Mouse (Mus musculus): ENCODE data around the gene Gm9964. TPM values are rescaled to one million over a fixed set of nuclear protein-coding genes. Genes with fewer than 3 reads are reported as not detected.
"Not testable (repeated sequence)": the region's sequence is repeated elsewhere in the genome, so short reads cannot be mapped to it uniquely, and the experiment has no call there.

Gm9964 gene
- polyA plus RNA-seq, 1 experiment: not detected

DNA sequence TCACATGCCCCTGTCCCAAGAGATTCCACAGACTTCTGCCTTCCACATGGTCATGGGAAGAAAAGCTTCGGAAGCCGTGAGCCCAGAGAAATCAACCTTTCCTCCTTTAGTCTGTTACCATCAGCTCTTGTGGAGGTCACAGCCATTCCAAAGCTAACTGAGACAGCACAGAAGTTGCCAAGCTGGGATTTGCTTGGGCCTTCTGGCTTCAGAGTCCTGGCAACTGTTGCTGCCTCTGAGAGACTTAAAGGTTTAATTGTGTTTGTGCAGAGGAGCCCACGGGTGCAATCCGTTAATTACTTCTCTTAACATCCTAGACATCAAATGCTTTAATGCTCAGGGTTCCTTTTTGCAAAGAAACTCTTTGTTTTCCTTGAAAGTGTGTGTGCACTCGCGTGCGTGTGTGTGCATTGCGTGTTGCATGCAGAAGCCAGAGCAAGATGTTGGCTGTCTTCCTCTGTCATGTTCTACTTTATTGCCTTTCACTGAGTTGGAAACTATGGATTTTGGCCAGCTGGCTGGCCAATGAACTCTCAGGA is 20.2 kb upstream of the Gm9964 start:
- no peak for TF ChIP-seq CTCF (IDR thresholded peaks at IDR 0.05; ENCODE audit: borderline replicate concordance, control insufficient read depth, extremely low read depth, insufficient read depth, low read length, poor library complexity)
- TF ChIP-seq POLR2A (IDR thresholded peaks at IDR 0.05; ENCODE audit: control insufficient read depth, extremely low read depth, insufficient read depth, low read length, poor library complexity): no peak
- H3K27ac ChIP-seq (ENCODE audit: control insufficient read depth, insufficient read depth, low read length): no peak overlapping the region
- 94% methylated on average over 8 of the region's 8 CpGs for WGBS
- no peaks in the 10 kb centered on the region for H3K36me3 ChIP-seq (ENCODE audit: control insufficient read depth, insufficient read depth, low read length)
- no peaks in the 10 kb centered on the region for H3K27me3 ChIP-seq (ENCODE audit: control insufficient read depth, insufficient read depth, low read length)
- no peak for DNase-seq
- H3K4me1 ChIP-seq (replicated peaks; ENCODE audit: control insufficient read depth, insufficient read depth, low read length): no peaks in the 10 kb centered on the region
- no peak overlapping the region for H3K4me3 ChIP-seq (ENCODE audit: control insufficient read depth, insufficient read depth, low read length)

DNA sequence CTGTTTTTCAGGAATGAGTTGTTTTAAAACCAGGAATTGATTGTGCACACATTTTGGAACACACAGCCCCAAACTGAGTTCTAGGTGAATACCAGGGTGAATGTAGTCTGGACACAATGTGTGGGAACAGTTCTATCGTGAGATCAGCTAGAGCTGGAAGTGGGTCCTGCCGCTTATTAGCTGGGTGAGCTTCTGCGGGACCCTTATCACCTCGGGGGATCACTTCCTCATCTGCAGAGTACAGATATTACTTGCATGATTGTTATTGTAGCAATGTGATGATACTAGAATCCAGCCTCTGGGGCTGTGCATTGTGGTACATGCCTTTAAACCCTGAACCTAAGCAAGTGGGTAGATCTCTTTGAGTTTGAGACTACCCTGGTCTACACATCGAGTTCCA is 13.8 kb upstream of the Gm9964 start:
- Histone ChIP-seq H3K36me3 (ENCODE audit: control insufficient read depth, insufficient read depth, low read length) (no peaks in the 10 kb centered on the region), H3K27ac (ENCODE audit: control insufficient read depth, insufficient read depth, low read length) (no peak overlapping the region), H3K4me1 (replicated peaks; ENCODE audit: control insufficient read depth, insufficient read depth, low read length) (peaks cover 16% of the 10 kb centered on the region), H3K27me3 (ENCODE audit: control insufficient read depth, insufficient read depth, low read length) (no peaks in the 10 kb centered on the region), H3K4me3 (ENCODE audit: control insufficient read depth, insufficient read depth, low read length) (no peak overlapping the region)
- no peak for TF ChIP-seq CTCF (IDR thresholded peaks at IDR 0.05; ENCODE audit: borderline replicate concordance, control insufficient read depth, extremely low read depth, insufficient read depth, low read length, poor library complexity)
- no peak for TF ChIP-seq POLR2A (IDR thresholded peaks at IDR 0.05; ENCODE audit: control insufficient read depth, extremely low read depth, insufficient read depth, low read length, poor library complexity)
- 23% methylated on average over 5 of the region's 5 CpGs for WGBS
- no peak for DNase-seq

DNA sequence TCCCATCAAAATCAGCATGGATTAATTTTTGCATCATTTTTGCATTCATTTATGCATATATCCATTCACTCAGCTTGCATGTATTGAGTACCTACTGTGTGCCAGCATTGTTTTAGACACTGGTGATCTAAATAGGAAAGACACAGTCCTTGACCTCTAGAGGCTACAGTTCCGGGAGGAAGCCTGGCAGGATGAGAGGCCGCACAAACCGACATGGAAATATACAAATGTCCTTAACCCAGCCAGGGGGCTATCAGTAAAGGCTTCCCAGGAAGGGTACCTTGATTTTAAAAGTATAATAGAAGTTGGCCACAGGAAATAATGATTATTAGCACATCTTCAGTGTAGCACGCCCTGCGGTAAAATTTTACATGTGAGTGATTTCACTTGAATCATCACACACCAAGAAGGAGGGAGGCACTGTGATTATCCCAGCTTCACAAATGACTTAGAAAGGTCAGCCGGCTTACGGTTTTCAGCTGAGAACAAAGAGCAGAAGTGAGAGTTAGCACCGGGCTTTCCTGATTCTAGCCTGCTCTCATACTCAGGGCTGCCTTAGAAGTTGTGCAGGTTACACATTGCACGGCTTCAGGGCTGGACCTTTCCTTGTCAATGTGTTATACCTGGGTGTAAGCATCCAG is 11.0 kb upstream of the Gm9964 start:
- Histone ChIP-seq H3K36me3 (ENCODE audit: control insufficient read depth, insufficient read depth, low read length) (no peaks in the 10 kb centered on the region), H3K4me3 (ENCODE audit: control insufficient read depth, insufficient read depth, low read length) (no peak overlapping the region), H3K27me3 (ENCODE audit: control insufficient read depth, insufficient read depth, low read length) (no peaks in the 10 kb centered on the region), H3K27ac (ENCODE audit: control insufficient read depth, insufficient read depth, low read length) (no peak overlapping the region), H3K4me1 (replicated peaks; ENCODE audit: control insufficient read depth, insufficient read depth, low read length) (peaks cover 16% of the 10 kb centered on the region)
- 88% methylated on average over 9 of the region's 9 CpGs for WGBS
- no peak for TF ChIP-seq CTCF (IDR thresholded peaks at IDR 0.05; ENCODE audit: borderline replicate concordance, control insufficient read depth, extremely low read depth, insufficient read depth, low read length, poor library complexity)
- no peak for TF ChIP-seq POLR2A (IDR thresholded peaks at IDR 0.05; ENCODE audit: control insufficient read depth, extremely low read depth, insufficient read depth, low read length, poor library complexity)
- no peak for DNase-seq

DNA sequence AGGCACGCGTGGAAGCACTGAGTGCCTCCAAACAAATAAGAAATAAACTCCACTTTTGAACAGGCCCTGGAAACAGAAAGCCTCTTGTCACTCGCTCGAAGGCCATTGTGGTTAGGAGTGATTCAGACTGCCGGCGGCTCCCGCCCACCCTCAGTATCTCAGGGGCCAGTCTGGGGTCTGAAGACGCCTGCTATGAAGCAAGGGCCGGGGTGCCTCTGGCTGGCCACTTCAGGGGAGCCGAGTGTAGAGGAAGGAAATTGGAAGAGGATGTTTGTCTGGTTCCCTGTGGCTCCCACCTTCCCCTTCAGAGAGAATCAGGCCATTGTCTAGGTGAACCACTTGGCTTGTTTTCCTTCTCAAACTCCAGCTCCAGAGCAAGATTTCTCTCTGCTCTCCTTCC is 10.3 kb upstream of the Gm9964 start:
- Histone ChIP-seq H3K4me3 (ENCODE audit: control insufficient read depth, insufficient read depth, low read length) (no peak overlapping the region), H3K4me1 (replicated peaks; ENCODE audit: control insufficient read depth, insufficient read depth, low read length) (peaks cover 16% of the 10 kb centered on the region), H3K36me3 (ENCODE audit: control insufficient read depth, insufficient read depth, low read length) (no peaks in the 10 kb centered on the region), H3K27me3 (ENCODE audit: control insufficient read depth, insufficient read depth, low read length) (no peaks in the 10 kb centered on the region), H3K27ac (ENCODE audit: control insufficient read depth, insufficient read depth, low read length) (no peak overlapping the region)
- TF ChIP-seq POLR2A (IDR thresholded peaks at IDR 0.05; ENCODE audit: control insufficient read depth, extremely low read depth, insufficient read depth, low read length, poor library complexity) (no peak), CTCF (IDR thresholded peaks at IDR 0.05; ENCODE audit: borderline replicate concordance, control insufficient read depth, extremely low read depth, insufficient read depth, low read length, poor library complexity) (no peak)
- no peak for DNase-seq
- WGBS: 17% methylated on average over 10 of the region's 10 CpGs

DNA sequence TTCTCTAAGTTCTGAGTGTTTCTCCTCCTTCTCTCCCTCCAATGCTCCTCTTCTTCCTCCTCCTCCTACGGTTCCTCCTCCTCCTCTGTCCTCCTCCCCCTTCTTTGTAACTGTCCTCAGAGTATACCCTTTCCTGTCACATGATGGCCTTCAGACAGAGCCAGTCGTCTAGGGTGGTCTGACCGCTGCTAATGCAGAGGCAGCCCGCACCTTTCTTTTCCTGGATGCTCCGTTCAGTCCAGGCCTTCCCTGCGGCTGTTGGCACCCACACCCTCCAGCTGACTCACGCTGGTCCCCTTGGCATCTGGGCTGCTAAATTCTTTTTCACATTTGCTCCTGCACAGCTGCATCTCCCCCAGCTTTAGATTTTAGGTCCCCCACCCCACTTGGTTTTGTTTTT is 9.8 kb upstream of the Gm9964 start:
- Histone ChIP-seq H3K27me3 (ENCODE audit: control insufficient read depth, insufficient read depth, low read length) (no peaks in the 10 kb centered on the region), H3K4me1 (replicated peaks; ENCODE audit: control insufficient read depth, insufficient read depth, low read length) (peaks cover 16% of the 10 kb centered on the region), H3K36me3 (ENCODE audit: control insufficient read depth, insufficient read depth, low read length) (no peaks in the 10 kb centered on the region), H3K4me3 (ENCODE audit: control insufficient read depth, insufficient read depth, low read length) (no peak overlapping the region), H3K27ac (ENCODE audit: control insufficient read depth, insufficient read depth, low read length) (no peak overlapping the region)
- WGBS: 41% methylated on average over 7 of the region's 7 CpGs
- TF ChIP-seq POLR2A (IDR thresholded peaks at IDR 0.05; ENCODE audit: control insufficient read depth, extremely low read depth, insufficient read depth, low read length, poor library complexity): no peak
- TF ChIP-seq CTCF (IDR thresholded peaks at IDR 0.05; ENCODE audit: borderline replicate concordance, control insufficient read depth, extremely low read depth, insufficient read depth, low read length, poor library complexity): no peak
- no peak for DNase-seq

DNA sequence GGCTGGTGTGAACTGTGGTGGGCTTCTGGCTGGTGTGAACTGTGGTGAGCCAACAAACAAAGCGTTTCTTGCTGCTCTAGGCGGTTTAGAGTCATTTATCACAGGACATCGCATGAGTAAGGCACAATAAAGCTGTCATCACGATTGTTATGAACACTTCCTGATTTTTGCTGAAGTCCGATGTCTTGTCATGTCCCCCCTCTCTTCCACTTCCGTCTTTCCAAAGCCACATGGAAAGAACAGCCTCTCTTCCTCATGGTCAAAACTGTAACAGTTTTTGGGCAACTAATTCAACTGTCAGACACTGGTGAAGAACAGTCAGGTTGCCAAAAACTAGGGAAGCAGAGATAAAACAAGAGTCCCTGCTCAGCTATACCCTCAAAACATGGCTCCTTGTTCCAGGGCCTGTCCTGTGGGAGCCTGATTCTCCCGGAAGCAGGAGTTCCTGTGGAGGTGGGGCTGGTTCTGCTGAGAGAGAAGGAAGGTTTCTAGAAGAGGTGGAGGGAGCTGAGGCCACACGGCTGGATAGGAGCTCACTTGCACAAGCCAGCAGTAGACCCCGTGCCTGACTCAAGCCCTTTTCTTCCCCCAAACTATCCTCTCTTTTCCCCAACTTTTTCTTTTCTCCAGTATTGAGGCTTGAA is 9.1 kb upstream of the Gm9964 start:
- H3K27me3 ChIP-seq (ENCODE audit: control insufficient read depth, insufficient read depth, low read length): no peaks in the 10 kb centered on the region
- no peak overlapping the region for H3K27ac ChIP-seq (ENCODE audit: control insufficient read depth, insufficient read depth, low read length)
- no peak overlapping the region for H3K4me3 ChIP-seq (ENCODE audit: control insufficient read depth, insufficient read depth, low read length)
- TF ChIP-seq CTCF (IDR thresholded peaks at IDR 0.05; ENCODE audit: borderline replicate concordance, control insufficient read depth, extremely low read depth, insufficient read depth, low read length, poor library complexity) (no peak), POLR2A (IDR thresholded peaks at IDR 0.05; ENCODE audit: control insufficient read depth, extremely low read depth, insufficient read depth, low read length, poor library complexity) (no peak)
- no peak for DNase-seq
- 59% methylated on average over 9 of the region's 9 CpGs for WGBS
- H3K36me3 ChIP-seq (ENCODE audit: control insufficient read depth, insufficient read depth, low read length): no peaks in the 10 kb centered on the region
- H3K4me1 ChIP-seq (replicated peaks; ENCODE audit: control insufficient read depth, insufficient read depth, low read length): peaks cover 16% of the 10 kb centered on the region

DNA sequence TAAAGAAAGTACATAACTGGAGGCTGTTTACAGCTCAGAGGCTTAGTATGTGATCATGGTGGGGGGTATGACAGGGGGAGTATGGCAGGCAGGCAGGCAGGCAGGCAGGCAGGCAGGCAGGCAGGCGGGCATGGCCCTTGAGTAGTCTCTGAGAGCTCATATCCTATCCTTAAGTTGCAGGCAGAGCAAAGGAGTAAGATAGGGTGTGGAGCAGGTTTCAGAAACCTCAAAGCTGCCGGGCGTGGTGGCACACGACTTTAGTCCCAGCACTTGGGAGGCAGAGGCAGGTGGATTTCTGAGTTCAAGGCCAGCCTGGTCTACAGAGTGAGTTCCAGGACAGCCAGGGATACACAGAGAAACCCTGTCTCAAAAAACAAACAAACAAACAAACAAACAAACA is 7.5 kb upstream of the Gm9964 start:
- H3K27ac ChIP-seq (ENCODE audit: control insufficient read depth, insufficient read depth, low read length); H3K27me3 ChIP-seq (ENCODE audit: control insufficient read depth, insufficient read depth, low read length); H3K36me3 ChIP-seq (ENCODE audit: control insufficient read depth, insufficient read depth, low read length); DNase-seq; H3K4me3 ChIP-seq (ENCODE audit: control insufficient read depth, insufficient read depth, low read length): not testable (repeated sequence)
- WGBS: 78% methylated on average over 4 of the region's 4 CpGs
- peaks cover 16% of the 10 kb centered on the region for H3K4me1 ChIP-seq (replicated peaks; ENCODE audit: control insufficient read depth, insufficient read depth, low read length)

All from thymus, adult 2 months (tissue).